Mouse (Mus musculus): ENCODE results near the gene Trub1.

The Trub1 gene

GRCm38 (mm10) chr19:57452492-57453217 lies at the start of gene Trub1:
Trub1 (plus strand) TSS chr19:57452912.
- in situ Hi-C loops (cut with MseI, MboI): no loop called here

DNA sequence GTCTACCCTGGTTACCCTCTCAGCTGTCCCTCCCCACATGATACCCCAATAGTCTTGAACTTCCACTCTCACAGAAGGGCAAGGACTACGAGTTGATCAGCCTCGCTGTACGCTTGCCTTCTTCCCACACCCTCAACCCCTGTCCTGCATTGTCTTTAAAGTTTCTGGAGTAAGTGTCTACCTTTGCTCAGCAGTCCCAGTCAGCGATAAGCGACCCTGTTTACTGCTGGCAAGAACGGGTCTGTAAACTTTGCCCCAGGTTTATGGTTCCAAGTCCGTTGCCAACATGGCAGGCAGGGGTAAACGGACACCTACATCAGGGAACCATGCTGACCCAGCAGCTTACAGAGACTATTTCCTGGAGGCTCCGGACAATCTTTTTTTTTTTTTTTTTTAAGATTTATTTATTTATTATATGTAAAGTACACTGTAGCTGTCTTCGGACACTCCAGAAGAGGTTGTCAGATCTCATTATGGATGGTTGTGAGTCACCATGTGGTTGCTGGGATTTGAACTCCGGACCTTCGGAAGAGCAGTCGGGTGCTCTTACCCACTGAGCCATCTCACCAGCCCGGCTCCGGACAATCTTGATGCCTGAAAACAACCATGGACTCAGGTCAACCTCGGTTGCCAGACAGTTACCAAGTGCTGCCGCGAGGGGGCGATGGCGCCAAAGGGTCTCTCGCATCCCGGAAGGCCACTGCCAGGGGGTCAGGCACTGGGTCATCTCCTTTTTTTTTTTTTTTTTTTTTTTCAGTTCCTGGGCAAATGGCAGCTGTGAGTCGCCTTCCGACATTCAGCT lies 48.8 kb upstream of the Trub1 start:
- in situ Hi-C loops (cut with MseI, MboI): no loop called here

DNA sequence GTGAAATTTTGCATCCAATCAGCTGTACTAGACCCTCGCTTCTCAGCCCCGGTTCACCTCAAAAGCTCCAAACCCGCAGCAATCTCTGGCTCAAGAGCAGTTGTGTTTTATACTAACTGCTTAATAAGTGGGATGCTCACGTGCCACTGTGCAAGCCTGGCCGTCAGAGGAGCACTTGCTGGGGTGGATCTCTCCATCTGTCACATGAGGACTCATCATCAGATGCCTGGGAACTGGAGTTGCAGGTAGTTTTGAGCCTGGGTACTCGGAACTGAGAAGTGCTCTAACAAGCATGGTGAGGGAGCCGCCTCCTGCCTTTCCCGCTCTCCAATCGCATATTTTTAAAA lies 48.2 kb upstream of the Trub1 start:
- in situ Hi-C loops (cut with MseI, MboI): no loop called here

DNA sequence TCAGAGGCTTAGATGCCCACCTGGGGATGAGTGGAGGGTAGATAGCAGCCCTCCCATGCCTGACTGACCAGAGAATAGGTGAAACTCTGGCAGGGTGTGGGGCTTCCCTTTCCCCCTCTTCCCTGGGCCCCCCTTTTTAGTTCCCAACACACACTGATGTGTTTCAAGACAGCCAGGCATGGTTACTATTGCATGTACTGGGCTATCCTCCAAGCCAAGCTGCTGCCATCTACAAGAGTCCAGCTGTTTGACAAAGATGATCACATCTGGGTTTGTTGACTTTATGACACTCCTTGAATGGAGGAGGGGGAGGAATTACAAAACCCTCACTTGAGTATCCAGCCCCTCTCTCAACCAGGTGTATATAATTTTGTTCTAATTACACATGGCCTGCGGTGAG lies 44.8 kb upstream of the Trub1 start:
- in situ Hi-C loops (cut with MseI, MboI): no loop called here

DNA sequence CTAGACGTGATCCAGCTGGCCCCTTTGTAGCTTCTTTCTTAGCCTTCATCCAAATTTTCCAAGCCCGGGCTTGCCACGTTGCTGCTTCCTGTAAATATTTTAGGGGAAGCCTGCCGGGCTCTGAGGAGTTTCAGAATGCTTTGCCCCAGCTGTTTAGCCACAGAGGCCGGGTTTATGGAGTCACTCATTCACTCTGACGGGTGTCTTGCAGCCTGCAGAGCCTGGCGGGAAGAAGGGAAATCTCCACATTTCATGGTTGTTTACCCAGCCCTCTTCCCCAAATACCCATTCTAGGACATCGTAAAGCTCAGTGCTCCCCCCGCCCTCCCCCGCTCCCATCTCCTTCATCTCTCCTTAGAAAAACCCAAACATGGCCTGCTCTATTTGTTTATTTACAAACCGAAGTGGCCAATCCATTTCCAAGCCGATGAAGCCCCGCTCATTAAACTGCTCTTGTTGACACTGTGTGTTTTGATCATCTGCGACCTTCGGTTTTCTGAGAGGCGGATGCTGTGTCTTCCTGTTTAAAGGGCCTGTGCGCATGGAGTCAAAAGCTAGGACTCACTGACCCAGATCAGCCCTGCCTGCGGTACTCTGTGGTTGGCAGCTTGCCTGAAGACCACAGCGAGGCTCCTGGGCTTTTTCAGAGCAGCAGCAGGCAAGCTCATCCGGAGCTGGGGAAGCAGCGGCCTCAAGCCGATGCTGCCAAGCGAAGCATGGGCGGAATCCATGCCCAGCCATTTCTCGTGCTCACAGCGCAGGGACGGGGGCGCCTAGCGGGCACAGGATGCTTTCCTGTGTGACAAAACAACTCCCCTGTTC lies 41.1 kb upstream of the Trub1 start:
- in situ Hi-C loops (cut with MseI, MboI): no loop called here

DNA sequence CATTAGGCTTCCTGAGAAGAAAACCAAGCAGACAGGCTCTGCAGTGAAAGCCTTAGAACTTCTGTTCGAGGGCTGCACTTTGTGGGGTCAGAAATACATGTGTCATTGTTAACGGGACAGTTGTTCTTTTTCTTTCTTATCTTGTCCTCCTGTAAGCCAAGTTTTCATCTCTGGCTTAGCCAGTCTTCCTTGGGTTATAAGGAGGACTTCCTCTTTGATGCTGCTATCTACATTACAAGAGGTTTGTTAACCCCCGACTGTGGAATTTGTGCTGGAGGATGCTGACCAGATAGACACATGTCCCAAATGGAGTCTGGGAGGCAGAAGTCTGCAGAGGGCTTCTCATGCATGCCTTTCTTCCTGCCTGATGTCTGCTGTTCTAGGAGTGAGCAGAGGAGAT lies 39.5 kb upstream of the Trub1 start:
- in situ Hi-C loops (cut with MseI, MboI): no loop called here

DNA sequence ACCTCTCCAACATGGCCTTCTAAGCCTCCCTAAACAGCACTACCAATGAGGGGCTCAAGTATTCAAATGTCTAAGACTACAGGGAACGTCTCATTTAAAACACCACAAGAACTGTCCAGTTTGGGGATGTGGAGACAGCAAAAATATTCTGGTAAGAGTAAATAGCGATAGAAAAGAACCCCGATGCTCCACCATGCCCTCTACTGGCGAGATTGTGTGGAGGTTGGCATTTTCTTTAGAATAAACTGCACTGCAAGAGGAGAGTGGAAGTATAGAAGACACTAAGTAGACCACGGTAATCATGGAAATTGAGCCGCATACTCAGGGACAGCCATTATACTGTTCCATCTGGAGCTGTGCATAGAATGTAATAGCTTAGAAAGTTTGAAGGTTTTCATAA lies 38.8 kb upstream of the Trub1 start:
- in situ Hi-C loops (cut with MseI, MboI): no loop called here

- in situ Hi-C loops (cut with MseI, MboI): no loop called here
Observed at GRCm38 (mm10) chr19:57415031-57415807, 37.5 kb upstream of the Trub1 start.

- in situ Hi-C loops (cut with MseI, MboI): no loop called here
Observed at GRCm38 (mm10) chr19:57417800-57418580, 34.7 kb upstream of the Trub1 start.

GRCm38 (mm10) chr19:57423402-57423801 lies 29.3 kb upstream of the Trub1 start:
- in situ Hi-C loops (cut with MseI, MboI): no loop called here

DNA sequence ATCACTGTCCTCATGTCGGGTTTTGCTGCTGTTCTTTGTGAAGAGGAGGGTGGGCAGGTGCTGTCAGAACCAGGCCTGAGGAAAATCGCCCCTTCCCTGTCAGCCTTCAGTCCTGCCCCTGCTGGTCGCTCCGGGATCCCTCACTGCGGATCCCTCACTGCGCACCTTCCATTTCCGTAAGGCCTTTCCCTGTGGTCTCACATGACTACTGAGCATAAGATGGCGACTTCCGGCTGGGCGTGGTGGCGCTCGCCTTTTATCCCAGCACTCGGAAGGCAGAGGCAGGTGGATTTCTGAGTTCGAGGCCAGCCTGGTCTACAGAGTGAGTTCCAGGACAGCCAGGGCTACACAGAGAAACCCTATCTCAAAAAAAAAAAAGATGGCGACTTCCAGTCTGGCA lies 27.4 kb upstream of the Trub1 start:
- in situ Hi-C loops (cut with MseI, MboI): no loop called here

DNA sequence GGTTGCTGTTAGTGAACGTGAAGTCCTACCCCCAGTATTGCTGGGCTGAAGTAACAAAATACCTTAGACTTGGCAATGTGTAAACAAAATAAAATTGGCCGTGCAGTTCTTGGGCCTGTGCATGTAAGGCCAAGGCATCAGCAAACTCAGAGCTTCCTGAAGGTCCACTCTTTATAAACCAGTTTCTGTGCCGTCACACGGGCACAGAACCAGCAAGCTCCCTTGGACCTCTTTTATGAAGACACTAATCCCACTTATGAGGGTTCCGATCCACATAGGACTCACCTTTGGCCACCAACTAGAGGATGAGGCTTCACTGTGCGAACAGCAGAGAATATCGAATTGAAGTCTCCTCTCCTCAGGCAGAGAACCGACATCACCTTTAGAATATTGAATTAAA lies 25.9 kb upstream of the Trub1 start:
- in situ Hi-C loops (cut with MseI, MboI): no loop called here

DNA sequence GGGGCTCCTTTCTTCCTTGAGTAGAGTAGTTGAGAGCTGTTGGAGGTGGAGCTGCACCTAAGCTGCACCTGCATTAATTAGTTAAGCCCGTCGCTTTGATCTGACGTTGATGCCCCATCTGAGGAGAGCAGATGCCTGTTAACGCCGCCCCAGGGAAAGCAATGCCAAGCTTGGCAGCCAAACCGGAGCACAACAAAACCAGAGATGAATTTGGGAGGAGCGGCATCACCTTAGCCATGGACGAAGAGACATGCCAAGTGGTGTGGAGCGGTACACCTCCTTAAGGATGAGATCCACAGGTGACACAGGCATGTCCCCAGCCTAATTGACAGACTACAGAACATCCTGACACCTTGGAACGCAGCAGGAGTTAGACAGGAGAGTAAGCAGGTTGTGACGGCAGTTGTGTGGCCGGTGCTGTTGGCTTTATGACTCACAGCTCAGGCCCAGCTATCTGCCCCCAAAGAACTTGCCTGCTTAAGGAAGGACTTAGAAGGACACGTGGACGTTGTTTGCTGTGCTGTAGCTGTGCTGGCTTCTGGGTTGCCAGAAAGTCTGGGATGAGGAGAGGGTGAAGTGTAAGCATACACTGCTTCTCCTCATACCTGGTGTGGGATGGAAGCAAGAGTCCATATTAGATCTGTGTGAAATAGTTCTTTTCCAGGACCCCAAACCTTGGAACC lies 24.8 kb upstream of the Trub1 start:
- in situ Hi-C loops (cut with MseI, MboI): no loop called here

DNA sequence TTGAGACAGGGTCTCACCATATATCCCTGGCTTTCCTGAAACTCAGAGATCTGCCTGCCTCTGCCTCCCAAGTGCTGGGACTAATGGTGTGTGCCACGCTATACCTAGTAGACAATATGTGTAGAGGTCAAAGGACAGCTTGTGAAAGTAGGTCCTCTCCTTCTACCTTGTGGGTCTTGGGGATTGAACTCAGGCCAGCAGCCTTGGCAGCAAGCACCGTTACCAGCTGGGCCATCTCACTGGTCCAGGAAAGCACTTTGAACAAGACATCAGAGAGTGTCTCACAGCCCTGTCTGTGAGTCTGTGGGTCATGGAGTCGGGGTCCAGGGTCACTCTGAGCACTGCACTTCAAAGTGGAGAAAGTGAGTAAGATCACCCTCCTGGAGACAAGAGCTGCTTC lies 24.1 kb upstream of the Trub1 start:
- in situ Hi-C loops (cut with MseI, MboI): no loop called here

- in situ Hi-C loops (cut with MseI, MboI): no loop called here
Observed at GRCm38 (mm10) chr19:57429926-57430325, 22.8 kb upstream of the Trub1 start.

DNA sequence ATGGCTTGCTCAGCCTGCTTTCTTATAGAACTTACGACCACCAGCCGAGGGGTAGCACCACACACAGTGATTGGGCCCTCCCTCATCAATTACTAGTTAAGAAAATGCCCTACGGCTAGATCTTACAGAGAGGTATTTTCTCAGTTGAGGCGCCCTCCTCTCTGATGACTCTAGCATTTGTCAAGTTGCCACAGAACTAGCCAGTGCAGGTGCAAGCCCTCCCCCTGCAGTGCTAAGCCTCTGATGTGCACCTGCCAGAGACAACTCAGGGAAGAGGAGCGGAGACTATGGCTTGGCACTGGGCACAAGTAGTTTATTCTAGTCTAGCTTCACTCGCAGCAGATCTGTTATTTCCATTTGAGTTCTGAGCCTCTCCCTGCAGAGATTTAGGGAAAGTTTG lies 21.2 kb upstream of the Trub1 start:
- in situ Hi-C loops (cut with MseI, MboI): no loop called here

DNA sequence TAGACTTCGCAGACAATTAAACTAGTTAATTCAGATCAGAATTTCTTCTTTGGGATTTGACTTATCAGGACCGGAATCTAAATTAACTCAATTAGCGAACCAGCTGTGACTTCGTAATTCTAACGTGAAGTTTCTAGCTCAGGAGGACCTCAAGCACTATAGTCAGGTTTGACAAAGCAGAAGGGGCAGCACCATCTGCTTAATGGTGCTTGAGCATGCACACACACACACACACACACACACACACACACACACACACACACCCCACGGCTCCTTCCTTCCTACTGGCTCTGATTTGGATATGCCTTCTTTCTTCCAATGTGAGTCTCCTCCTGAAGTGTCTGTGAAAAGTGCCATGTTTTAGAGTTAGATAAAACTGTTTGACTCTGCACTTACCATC lies 18.7 kb upstream of the Trub1 start:
- in situ Hi-C loops (cut with MseI, MboI): no loop called here

GRCm38 (mm10) chr19:57436586-57437021 lies 16.1 kb upstream of the Trub1 start:
- in situ Hi-C loops (cut with MseI, MboI): no loop called here

- in situ Hi-C loops (cut with MseI, MboI): no loop called here
Observed at GRCm38 (mm10) chr19:57437042-57437441, 15.7 kb upstream of the Trub1 start.

- in situ Hi-C loops (cut with MseI, MboI): no loop called here
Observed at GRCm38 (mm10) chr19:57439296-57439695, 13.4 kb upstream of the Trub1 start.

Data from mouse trophoblast stem cell (cell line).